Mouse (Mus musculus): Measurements from ENCODE around the gene Tph2. TPM values are rescaled to one million over a fixed set of nuclear protein-coding genes. Genes with fewer than 3 reads are reported as not detected.

The Tph2 gene
- polyA plus RNA-seq, 1 experiment from 2014 or later, result 0.60 TPM

DNA sequence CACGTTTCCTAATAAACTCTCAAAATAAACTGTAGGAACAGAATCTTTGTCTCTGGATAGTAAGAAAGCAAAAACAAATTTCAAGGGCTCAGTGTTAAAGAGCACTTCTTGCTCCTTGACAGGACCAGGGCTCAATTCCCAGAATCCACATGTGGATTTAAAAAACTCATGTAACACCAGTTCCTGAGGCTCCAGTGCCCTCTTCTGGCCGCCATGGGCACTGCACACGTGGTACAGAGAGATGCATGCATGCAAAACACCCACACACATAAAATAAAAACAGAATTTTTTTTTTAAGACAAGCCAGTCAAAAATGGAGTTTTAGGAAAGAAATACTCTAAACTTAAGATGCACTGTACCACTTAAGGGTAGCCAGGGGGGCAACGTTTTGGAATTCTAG, 133.2 kb downstream of the Tph2 start:
- H3K4me1 ChIP-seq (replicated peaks), result no peaks in the 10 kb centered on the region
- no peak for ATAC-seq (ENCODE audit: low read depth)

DNA sequence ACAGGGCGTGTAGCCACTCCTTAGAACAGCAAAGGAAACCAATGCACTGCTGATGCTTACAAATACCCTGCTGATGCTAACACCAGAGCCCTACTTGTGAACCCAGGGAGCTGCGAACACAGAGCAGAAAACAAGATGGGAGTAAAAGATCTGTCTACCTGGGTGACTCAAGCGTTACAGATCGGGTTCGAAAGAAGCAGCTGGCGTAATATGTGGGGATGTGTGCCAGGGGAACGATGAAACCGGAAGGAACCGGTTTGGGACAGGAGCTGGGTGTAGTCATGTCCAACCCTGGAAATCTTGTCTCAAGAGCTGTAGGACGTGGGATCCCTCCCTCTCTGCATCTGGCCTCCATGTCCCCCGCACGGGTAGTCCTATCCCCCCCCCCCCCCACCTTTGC, 134.1 kb downstream of the Tph2 start:
- Histone ChIP-seq H3K9ac (no peak overlapping the region), H3K27me3 (no peaks in the 10 kb centered on the region), H3K27ac (replicated peaks) (no peak overlapping the region), H3K4me2 (no peak overlapping the region), H3K9me3 (no peaks in the 10 kb centered on the region), H3K36me3 (no peaks in the 10 kb centered on the region), H3K4me1 (replicated peaks) (no peaks in the 10 kb centered on the region), H3K4me3 (no peak overlapping the region)
- WGBS, result 86% methylated on average over 12 of the region's 12 CpGs
- no peak for ATAC-seq (ENCODE audit: low read depth)

More for the DNA sequence above, 133.2 kb downstream of the Tph2 start:
- H3K36me3 ChIP-seq, result no peaks in the 10 kb centered on the region
- H3K27me3 ChIP-seq, result no peaks in the 10 kb centered on the region
- 62% methylated on average over 4 of the region's 4 CpGs for WGBS
- H3K4me3 ChIP-seq, result no peak overlapping the region
- no peak overlapping the region for H3K27ac ChIP-seq (replicated peaks)
- no peak overlapping the region for H3K9ac ChIP-seq
- H3K9me3 ChIP-seq, result no peaks in the 10 kb centered on the region
- H3K4me2 ChIP-seq, result no peak overlapping the region

- no peaks in the 10 kb centered on the region for H3K4me1 ChIP-seq (replicated peaks)
- no peak overlapping the region for H3K9ac ChIP-seq
- ATAC-seq (ENCODE audit: low read depth), result no peak
- no peaks in the 10 kb centered on the region for H3K9me3 ChIP-seq
- H3K36me3 ChIP-seq, result no peaks in the 10 kb centered on the region
- no peak overlapping the region for H3K4me3 ChIP-seq
- no peaks in the 10 kb centered on the region for H3K27me3 ChIP-seq
- no peak overlapping the region for H3K27ac ChIP-seq (replicated peaks)
- no peak overlapping the region for H3K4me2 ChIP-seq
- 75% methylated on average over 8 of the region's 8 CpGs for WGBS
Measured at GRCm38 (mm10) chr10:115050178-115050577, 134.6 kb downstream of the Tph2 start.

DNA sequence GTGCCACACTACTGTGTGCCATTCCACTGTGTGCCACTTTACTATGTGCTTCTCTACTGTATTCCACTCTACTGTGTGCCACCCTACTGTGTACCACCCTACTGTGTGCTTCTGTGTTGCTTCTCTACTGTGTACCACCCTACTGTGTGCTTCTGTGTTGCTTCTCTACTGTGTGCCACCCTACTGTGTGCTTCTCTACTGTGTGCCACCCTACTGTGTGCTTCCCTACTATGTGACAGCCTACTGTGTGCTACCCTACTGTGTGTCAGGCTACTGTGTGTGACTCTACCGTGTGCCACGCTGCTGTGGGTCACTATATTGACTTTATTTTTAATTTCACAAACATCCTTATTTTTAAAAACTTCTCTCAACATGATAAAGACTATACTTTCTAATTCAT, 136.3 kb downstream of the Tph2 start:
- no peak for ATAC-seq (ENCODE audit: low read depth)
- no peaks in the 10 kb centered on the region for H3K4me1 ChIP-seq (replicated peaks)
- no peaks in the 10 kb centered on the region for H3K27me3 ChIP-seq
- no peak overlapping the region for H3K27ac ChIP-seq (replicated peaks)
- no peak overlapping the region for H3K4me3 ChIP-seq
- no peak overlapping the region for H3K4me2 ChIP-seq
- H3K36me3 ChIP-seq, result no peaks in the 10 kb centered on the region
- WGBS, result 83% methylated on average over 2 of the region's 2 CpGs
- no peak overlapping the region for H3K9ac ChIP-seq
- no peaks in the 10 kb centered on the region for H3K9me3 ChIP-seq

GRCm38 (mm10) chr10:115035748-115036147, 149.1 kb downstream of the Tph2 start:
- Histone ChIP-seq H3K4me2 (no peak overlapping the region), H3K9ac (no peak overlapping the region), H3K4me1 (replicated peaks) (no peaks in the 10 kb centered on the region), H3K9me3 (no peaks in the 10 kb centered on the region), H3K27ac (replicated peaks) (no peak overlapping the region), H3K27me3 (no peaks in the 10 kb centered on the region), H3K4me3 (no peak overlapping the region), H3K36me3 (no peaks in the 10 kb centered on the region)
- 94% methylated on average over 9 of the region's 9 CpGs for WGBS
- no peak for ATAC-seq (ENCODE audit: low read depth)

Other genes with a start within 250 kb of the Tph2 start
- gene Tbc1d15, start 66.4 kb upstream of the Tph2 start, polyA plus RNA-seq (2015; fragmentation: Nextera tagmentation; extraction: Ambion mirVana), result 27.3 and 30.2 TPM in 2 replicates
- gene Rab21, start 130.6 kb upstream of the Tph2 start, polyA plus RNA-seq (2015; fragmentation: Nextera tagmentation; extraction: Ambion mirVana), result 9.0 and 9.3 TPM in 2 replicates
- gene Tmem19, start 177.5 kb upstream of the Tph2 start, polyA plus RNA-seq (2015; fragmentation: Nextera tagmentation; extraction: Ambion mirVana), result 34.8 and 40.5 TPM in 2 replicates
- gene Thap2, start 199.4 kb upstream of the Tph2 start, polyA plus RNA-seq (2015; fragmentation: Nextera tagmentation; extraction: Ambion mirVana), result 25.6 and 31.7 TPM in 2 replicates
- 17.3 and 17.7 TPM in 2 replicates for gene Zfc3h1, start 199.9 kb upstream of the Tph2 start, polyA plus RNA-seq (2015; fragmentation: Nextera tagmentation; extraction: Ambion mirVana)

Data from neural tube, embryonic 13.5 days (tissue).